Mouse (Mus musculus): Measurements from ENCODE around the gene Upk1a. TPM values are rescaled to one million over a fixed set of nuclear protein-coding genes. Genes with fewer than 3 reads are reported as not detected.

The Upk1a gene
- under 1 TPM in 1 of 2 experiments, not detected in 1; 0.52 TPM for total RNA-seq (2021)

- DNase-seq (ENCODE audit: low spot score) = no peak
- intact Hi-C loops (cut with DNase I) = loop anchor here (1.0 kb wide), 1 partner anchor 24 kb away; no protein-coding TSS in a partner anchor
Observed at GRCm38 (mm10) chr7:30612654-30613402, at the start of gene Upk1a. Upk1a (minus strand) TSS chr7:30612847.

- DNase-seq (ENCODE audit: low spot score) = peak; percentile 98
- intact Hi-C loops (cut with DNase I) = loop anchor here (2.0 to 5.0 kb wide), 2 partner anchors 23 to 77 kb away; partner anchors contain the start of genes Cox6b1 and Tmem147
Observed at GRCm38 (mm10) chr7:30649591-30650540, 37.2 kb upstream of the Upk1a start, which contains the start of gene Rbm42. Rbm42 (minus strand) TSS chr7:30650317.

- intact Hi-C loops (cut with DNase I) = no loop called here
- no peak for DNase-seq (ENCODE audit: low spot score)
Observed at GRCm38 (mm10) chr7:30639083-30639482, 26.4 kb upstream of the Upk1a start.

- intact Hi-C loops (cut with DNase I) = no loop called here
Observed at GRCm38 (mm10) chr7:30636395-30636794, 23.7 kb upstream of the Upk1a start.

GRCm38 (mm10) chr7:30635752-30636151 lies 23.1 kb upstream of the Upk1a start, which contains the start of gene Etv2:
Etv2 (minus strand) TSS chr7:30635852.
- no peak for DNase-seq (ENCODE audit: low spot score)
- intact Hi-C loops (cut with DNase I) = no loop called here

More at GRCm38 (mm10) chr7:30636395-30636794, 23.7 kb upstream of the Upk1a start:
- no peak for DNase-seq (ENCODE audit: low spot score)

GRCm38 (mm10) chr7:30634621-30635020 lies 22.0 kb upstream of the Upk1a start:
- intact Hi-C loops (cut with DNase I) = no loop called here
- DNase-seq (ENCODE audit: low spot score) = no peak

GRCm38 (mm10) chr7:30633762-30634412 lies 21.2 kb upstream of the Upk1a start:
- intact Hi-C loops (cut with DNase I) = no loop called here
- no peak for DNase-seq (ENCODE audit: low spot score)

GRCm38 (mm10) chr7:30629013-30629412 lies 16.4 kb upstream of the Upk1a start:
- intact Hi-C loops (cut with DNase I) = loop anchor here (10.0 kb wide), 1 partner anchor 254 kb away; no protein-coding TSS in a partner anchor
- no peak for DNase-seq (ENCODE audit: low spot score)

DNA sequence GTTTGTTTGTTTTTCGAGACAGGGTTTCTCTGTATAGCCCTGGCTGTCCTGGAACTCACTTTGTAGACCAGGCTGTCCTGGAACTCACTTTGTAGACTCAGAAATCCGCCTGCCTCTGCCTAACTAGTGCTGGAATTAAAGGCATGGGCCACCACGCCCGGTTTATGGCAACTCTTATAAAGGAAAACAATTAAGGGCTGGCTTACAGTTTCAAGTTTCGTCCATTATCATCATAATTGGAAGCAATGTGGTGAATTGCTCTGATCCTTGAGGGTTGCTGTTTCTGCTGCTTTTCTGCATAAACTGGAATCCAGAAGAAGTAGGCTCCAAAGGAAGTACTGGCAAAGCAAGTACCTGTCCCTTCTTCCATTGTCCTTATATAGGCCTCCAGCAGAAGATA lies 14.0 kb upstream of the Upk1a start:
- intact Hi-C loops (cut with DNase I) = loop anchor here (2.0 to 10.0 kb wide), 2 partner anchors 22 to 252 kb away; no protein-coding TSS in a partner anchor
- no peak for DNase-seq (ENCODE audit: low spot score)

DNA sequence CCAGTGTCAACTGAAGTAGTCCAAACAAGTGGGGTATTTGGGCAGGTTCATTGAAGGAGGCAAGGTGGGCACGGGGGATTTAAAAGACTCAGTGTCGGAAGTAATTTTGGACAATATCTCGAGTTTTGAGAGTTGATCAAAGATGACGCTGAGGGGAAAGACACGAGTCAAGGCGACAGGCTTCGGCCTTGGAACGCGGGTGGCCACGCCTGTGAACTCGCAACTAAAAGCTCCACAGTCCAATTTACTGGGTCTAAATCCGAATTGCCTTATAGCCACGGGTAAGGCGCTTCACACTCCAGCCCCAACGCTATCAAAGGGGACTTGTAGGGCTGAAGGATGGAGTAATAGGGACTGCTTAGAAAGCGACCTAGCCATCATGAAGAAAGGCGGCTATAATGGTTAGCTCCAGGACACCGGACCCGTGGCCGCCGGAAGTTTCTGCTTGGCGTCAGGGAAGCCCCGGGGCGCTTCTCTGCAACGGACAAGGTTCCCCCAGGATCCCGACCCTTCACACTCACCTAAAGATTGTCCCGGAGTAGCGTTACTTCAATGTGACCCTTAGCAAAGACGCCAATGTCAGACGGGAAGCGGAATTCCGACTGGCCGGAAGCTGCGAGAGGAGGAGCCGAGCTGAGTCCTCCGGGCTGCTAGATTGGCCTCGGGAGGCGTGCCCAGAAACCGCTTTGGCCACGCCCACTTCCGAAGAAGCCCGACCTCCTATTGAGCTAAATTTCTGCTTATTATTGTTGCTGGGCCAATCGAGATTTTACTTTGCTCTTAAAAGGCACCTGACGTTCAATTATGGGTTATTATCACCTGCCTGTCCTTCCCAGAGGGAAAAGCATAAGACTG lies 13.1 kb upstream of the Upk1a start, which contains the start of gene Cox6b1:
Gene Cox6b1 (minus strand): TSS at position 622 of the 855 bp plus-strand sequence.
- intact Hi-C loops (cut with DNase I) = loop anchor here (2.0 to 10.0 kb wide), 2 partner anchors 23 to 251 kb away; no protein-coding TSS in a partner anchor
- DNase-seq (ENCODE audit: low spot score) = peak; percentile 80

GRCm38 (mm10) chr7:30619202-30619601 lies 6.6 kb upstream of the Upk1a start:
- no peak for DNase-seq (ENCODE audit: low spot score)
- intact Hi-C loops (cut with DNase I) = no loop called here

- no peak for DNase-seq (ENCODE audit: low spot score)
- intact Hi-C loops (cut with DNase I) = no loop called here
Observed at GRCm38 (mm10) chr7:30618658-30619057, 6.0 kb upstream of the Upk1a start.

DNA sequence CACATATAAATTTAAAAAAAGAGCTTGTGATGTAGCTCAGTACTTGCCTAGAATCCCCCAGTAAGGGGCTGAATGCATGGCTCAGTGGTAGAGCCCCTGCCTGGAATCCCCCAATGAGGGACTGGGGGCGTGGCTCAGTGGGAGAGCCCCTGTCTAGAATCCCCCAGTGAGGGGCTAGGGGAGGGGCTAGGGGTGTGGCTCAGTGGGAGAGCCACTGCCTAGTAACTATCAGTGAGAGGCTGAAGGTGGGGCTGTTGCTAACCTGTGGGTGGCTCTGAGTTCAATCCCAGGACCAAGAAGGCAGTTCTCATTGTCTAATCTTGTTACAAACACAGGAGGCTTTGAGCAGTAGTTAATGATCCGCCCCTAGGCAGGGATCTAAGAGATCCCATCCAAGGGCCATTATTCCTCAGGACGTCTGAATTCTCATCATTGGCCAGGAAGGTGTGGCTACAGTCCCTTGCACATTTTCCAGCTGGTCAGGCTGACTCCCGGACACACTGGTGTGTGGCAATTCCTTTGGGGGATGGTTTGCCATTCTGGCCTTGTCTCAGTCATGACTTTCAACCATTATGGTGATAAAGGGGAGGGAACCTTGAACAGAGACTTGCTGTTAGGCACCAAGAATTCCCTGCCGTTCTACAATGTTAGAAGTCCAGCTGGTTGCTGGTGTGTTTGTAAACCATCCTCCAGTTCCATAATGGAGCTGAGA lies 2.6 kb upstream of the Upk1a start:
- intact Hi-C loops (cut with DNase I) = no loop called here
- DNase-seq (ENCODE audit: low spot score) = no peak

GRCm38 (mm10) chr7:30614454-30614853 lies 1.8 kb upstream of the Upk1a start:
- intact Hi-C loops (cut with DNase I) = no loop called here

DNA sequence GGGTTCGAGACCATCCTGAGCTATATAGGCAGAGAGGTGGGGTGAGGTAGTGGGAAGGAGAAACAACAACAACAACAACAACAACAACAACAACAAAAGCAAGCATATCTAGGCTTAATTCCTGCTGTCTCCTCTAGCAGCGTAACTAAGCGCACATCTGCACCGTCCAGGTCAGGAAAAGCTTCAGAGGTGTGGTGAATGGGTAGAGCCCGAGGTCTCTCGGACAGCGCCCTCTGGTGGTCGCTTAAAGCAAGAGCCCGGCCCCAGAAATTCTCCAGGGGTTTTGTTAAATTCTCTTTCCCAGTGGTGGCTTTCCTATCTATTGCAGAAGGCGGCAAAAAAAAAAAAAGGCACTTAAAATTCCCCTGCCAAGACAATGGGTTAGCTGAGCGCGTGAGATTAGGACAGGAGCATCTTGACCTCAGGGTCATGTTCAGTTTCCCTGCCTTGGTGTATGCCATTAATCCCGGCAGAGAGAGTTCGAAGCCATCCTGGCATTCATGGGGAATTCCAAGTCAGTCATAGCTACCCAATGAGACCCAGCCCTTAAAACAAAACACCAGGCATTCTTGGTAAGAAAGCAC lies 974 bp upstream of the Upk1a start:
- DNase-seq (ENCODE audit: low spot score) = no peak
- intact Hi-C loops (cut with DNase I) = loop anchor here (1.0 kb wide), 1 partner anchor 24 kb away; no protein-coding TSS in a partner anchor

More at GRCm38 (mm10) chr7:30614454-30614853, 1.8 kb upstream of the Upk1a start:
- no peak for DNase-seq (ENCODE audit: low spot score)

DNA sequence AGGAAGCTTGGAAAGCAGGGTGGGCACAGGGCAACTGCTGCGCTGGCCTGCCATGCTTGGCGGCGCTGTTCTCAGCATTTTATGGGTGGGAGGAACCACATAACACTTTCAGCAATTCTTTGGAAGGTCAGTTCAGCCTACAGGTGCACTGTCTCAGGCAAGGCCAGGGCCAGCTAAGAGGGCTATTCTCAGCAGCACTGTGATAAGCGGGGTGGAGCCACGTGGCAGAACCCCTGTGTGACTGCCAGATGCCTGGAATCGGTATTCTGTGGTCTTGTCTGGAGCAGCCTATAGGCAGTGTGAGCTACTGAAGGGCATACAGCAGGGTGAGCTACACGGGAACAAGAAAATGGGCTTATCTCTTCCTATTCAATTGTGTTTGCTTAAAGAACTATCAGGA lies 2.6 kb downstream of the Upk1a start:
- intact Hi-C loops (cut with DNase I) = no loop called here
- DNase-seq (ENCODE audit: low spot score) = no peak

DNA sequence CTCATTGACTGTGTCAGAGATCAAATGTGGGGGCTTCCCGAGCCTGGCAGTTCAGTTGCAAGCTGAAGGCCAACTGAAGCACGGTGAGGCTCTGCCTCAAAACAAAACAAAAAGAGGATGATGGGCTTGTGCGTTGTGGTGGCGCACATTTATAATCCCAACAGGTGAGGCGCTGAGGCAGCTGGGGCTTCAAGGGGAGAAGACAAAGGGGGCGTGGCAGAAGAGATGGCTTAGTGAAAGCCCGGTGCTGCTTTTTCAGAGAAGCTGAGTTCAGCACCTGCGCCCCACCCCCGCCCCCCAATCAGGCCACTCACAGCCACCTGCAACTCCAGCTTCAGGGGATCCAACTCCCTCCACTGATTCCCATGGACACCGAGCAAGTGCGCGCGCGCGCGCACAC lies 4.2 kb downstream of the Upk1a start:
- no peak for DNase-seq (ENCODE audit: low spot score)
- intact Hi-C loops (cut with DNase I) = no loop called here
